Mouse (Mus musculus) spleen, adult 2 months (tissue): ENCODE measurements around the gene Ccdc154.

Experiments
- CTCF ChIP-seq: fragments of 200-500 bp; IDR thresholded peaks from 2 replicates; pipeline ENCODE4 v1.5.1; 2011; ENCODE audit warnings: mild to moderate bottlenecking, inconsistent platforms; ENCODE audit not compliant: insufficient read depth, insufficient read length, insufficient replicate concordance; ENCODE audit errors: extremely low read depth
- POLR2A ChIP-seq: fragments of 200-500 bp; IDR thresholded peaks from 2 replicates; pipeline ENCODE4 v1.6.1; 2011; ENCODE audit warnings: low read depth, low read length, inconsistent platforms

DNA sequence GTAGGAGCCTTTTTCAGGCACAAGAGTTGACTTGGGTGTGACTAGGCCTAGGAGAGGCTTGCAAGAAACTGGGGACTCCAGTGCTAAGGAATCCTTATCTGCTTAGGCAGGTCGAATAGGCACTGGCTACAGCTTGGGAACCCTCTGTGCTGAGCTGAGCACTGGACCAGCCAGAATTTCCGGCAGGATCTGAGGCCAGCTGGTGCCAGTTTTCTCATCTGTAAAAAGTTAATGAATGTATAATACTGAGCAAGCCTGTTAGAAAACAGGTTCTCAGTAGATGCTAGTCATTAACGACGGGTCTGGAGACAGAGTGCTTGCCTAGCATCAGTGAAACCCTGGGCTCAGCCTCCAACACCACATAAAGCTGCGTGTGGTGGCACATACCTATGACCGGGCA is 26.6 kb upstream of the Ccdc154 start:
- TF ChIP-seq POLR2A (no peak), CTCF (no peak)
